Mouse (Mus musculus) thymus, adult 2 months (tissue): ENCODE results near the gene Rps29.

Experiments
- CTCF ChIP-seq: fragments of 200-500 bp; IDR thresholded peaks from 2 replicates; pipeline ENCODE4 v1.5.1; 2012; ENCODE audit warnings: mild to moderate bottlenecking, control low read depth, low read length, moderate library complexity, borderline replicate concordance; ENCODE audit not compliant: control insufficient read depth, poor library complexity, insufficient read depth; ENCODE audit errors: extremely low read depth
- POLR2A ChIP-seq: fragments of 200-500 bp; IDR thresholded peaks from 2 replicates; pipeline ENCODE4 v1.6.1; 2012; ENCODE audit warnings: mild to moderate bottlenecking, low read length, control low read depth, moderate library complexity; ENCODE audit not compliant: control insufficient read depth, poor library complexity, insufficient read depth; ENCODE audit errors: extremely low read depth

- TF ChIP-seq CTCF = no peak
- TF ChIP-seq POLR2A = no peak
Observed at GRCm38 (mm10) chr12:69119908-69120307, 39.1 kb downstream of the Rps29 start.
